Mouse (Mus musculus) thymus, adult 2 months (tissue): Measurements from ENCODE around the gene Stambpl1. TPM values are rescaled to one million over a fixed set of nuclear protein-coding genes. Genes with fewer than 3 reads are reported as not detected.
A peak's percentile ranks its signal among the peaks of the same experiment; 100 is the strongest.

Source experiments
- DNase-seq: peaks from one replicate; pipeline ENCODE4 v3.0.0; 2021
- H3K27ac ChIP-seq: fragments of 200-500 bp; 2 replicates; pipeline ENCODE4 v1.5.1; 2012; ENCODE audit warnings: low read length, control low read depth; ENCODE audit not compliant: control insufficient read depth, insufficient read depth
- H3K27me3 ChIP-seq: fragments of 200-500 bp; 2 replicates; pipeline ENCODE4 v1.6.1; 2012; ENCODE audit warnings: mild to moderate bottlenecking, low read length, moderate library complexity, mixed read lengths; ENCODE audit not compliant: control insufficient read depth, insufficient read depth
- H3K36me3 ChIP-seq: fragments of 200-500 bp; 2 replicates; pipeline ENCODE4 v1.6.1; 2012; ENCODE audit warnings: mild to moderate bottlenecking, low read length, moderate library complexity; ENCODE audit not compliant: control insufficient read depth, insufficient read depth
- H3K4me1 ChIP-seq: fragments of 200-500 bp; replicated peaks from 2 replicates; pipeline ENCODE4 v1.6.1; 2012; ENCODE audit warnings: low read length; ENCODE audit not compliant: control insufficient read depth, insufficient read depth
- H3K4me3 ChIP-seq: fragments of 200-500 bp; 2 replicates; pipeline ENCODE4 v1.5.1; 2012; ENCODE audit warnings: mild to moderate bottlenecking, low read length, control low read depth, moderate library complexity; ENCODE audit not compliant: control insufficient read depth, insufficient read depth
- CTCF ChIP-seq: fragments of 200-500 bp; IDR thresholded peaks from 2 replicates; pipeline ENCODE4 v1.5.1; 2012; ENCODE audit warnings: mild to moderate bottlenecking, control low read depth, low read length, moderate library complexity, borderline replicate concordance; ENCODE audit not compliant: control insufficient read depth, poor library complexity, insufficient read depth; ENCODE audit errors: extremely low read depth
- POLR2A ChIP-seq: fragments of 200-500 bp; IDR thresholded peaks from 2 replicates; pipeline ENCODE4 v1.6.1; 2012; ENCODE audit warnings: mild to moderate bottlenecking, low read length, control low read depth, moderate library complexity; ENCODE audit not compliant: control insufficient read depth, poor library complexity, insufficient read depth; ENCODE audit errors: extremely low read depth
- WGBS: fragments of 180-500 bp; shearing (Covaris S2); methylation state at CpG from one replicate; pipeline ENCODE4 v1.1.7; 2018; 5-methylcytosine and 5-hydroxymethylcytosine counted together
- polyA plus RNA-seq: library from polyadenylated mRNA; depleted of rRNA; stranded (reverse); fragments of >200 nt; gene quantifications from 2 replicates; pipeline ENCODE4 v1.2.3, GENCODE M21; 2012; rRNA removed

Gene Stambpl1
- polyA plus RNA-seq, 1 experiment: 34.0 TPM

DNA sequence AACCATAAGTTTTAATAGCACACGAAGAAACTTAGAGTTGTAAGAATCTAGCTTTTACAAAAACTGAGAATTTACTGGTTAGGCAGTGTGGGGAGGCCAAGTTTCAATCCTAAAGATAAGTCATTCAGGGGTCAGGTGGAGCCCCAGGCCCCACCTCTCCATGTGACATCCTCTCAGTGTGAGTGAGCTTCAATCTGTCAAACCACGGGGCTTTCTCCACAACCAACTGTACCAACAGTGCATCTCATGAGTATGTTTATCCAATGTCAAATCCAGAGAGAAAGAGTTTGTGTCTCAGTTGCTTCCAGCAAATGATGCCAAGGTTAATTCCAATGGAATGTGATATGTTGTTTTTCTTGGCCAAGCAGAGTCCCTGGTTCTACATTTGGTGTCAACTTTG, 92.8 kb downstream of the Stambpl1 start:
- Histone ChIP-seq H3K27me3 (no peaks in the 10 kb centered on the region), H3K4me1 (peaks cover 18% of the 10 kb centered on the region), H3K36me3 (no peaks in the 10 kb centered on the region), H3K4me3 (no peak overlapping the region), H3K27ac (no peak overlapping the region)
- no peak for DNase-seq
- TF ChIP-seq POLR2A: no peak
- TF ChIP-seq CTCF: no peak
- whole genome bisulfite sequencing: 42% methylated on average over 2 of the region's 2 CpGs

DNA sequence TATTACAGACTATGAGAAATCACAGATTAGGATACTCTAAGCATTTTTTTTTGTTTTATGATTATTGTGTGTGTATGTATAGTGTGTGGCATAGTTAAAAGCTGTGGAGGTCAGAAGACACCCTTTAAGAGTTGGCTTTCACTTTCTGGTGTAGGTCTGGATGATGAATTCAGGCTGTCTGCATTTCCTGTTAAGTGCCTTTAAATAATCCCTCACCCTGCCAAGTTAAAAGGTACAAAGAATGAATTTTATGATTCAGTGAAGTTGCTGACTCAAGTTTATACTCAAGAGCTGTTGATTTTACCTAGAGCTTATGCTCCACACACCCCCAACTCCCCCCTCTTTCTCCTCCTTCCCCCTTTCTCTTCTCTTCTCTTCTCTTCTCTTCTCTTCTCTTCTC, 95.2 kb downstream of the Stambpl1 start:
- peaks cover 30% of the 10 kb centered on the region for H3K4me1 ChIP-seq
- no peak overlapping the region for H3K4me3 ChIP-seq
- DNase-seq: no peak

DNA sequence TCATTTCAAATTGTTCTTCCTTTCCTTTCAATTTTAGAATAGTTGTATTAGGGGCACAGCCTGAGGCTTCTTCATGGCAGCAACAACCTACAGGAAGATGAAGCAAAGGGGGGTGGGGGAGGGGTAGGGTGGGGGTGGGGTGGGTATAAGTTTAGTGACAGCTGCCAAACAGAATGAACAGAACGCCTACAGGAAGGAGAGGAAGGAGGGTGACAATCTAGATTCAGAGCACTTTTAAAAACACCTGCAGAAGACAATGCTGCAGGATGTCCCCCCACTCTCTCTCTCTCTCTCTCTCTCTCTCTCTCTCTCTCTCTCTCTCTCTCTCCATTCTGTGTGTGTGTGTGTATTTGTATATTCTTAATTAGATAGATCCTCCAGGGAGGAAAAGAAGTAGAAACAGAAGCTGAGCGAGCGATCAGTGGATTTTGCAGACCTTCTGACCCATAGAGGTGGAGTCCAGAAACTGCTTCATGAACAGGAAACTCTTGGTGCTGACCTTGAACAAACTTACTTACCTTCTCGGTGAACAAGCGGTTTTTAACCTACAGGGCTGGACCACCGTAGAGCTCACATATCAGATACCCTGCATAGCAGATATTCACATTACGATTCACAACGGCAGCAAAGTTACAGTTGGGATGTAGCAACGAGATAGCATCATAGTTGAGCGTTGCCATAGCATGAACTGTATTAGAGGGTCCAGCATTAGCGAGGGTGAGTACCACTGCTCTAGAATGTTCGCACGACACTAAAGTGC, 95.8 kb downstream of the Stambpl1 start:
- Histone ChIP-seq H3K4me3 (no peak overlapping the region), H3K27me3 (no peaks in the 10 kb centered on the region), H3K36me3 (no peaks in the 10 kb centered on the region), H3K27ac (peak overlapping the region; percentile 87), H3K4me1 (peaks cover 35% of the 10 kb centered on the region)
- no peak for DNase-seq
- WGBS: 13% methylated on average over 13 of the region's 13 CpGs
- no peak for TF ChIP-seq POLR2A
- TF ChIP-seq CTCF: no peak

More for the DNA sequence above, 95.2 kb downstream of the Stambpl1 start:
- Histone ChIP-seq H3K27me3 (no peaks in the 10 kb centered on the region), H3K36me3 (no peaks in the 10 kb centered on the region), H3K27ac (peak overlapping the region; percentile 76)
- TF ChIP-seq POLR2A (no peak), CTCF (no peak)

DNA sequence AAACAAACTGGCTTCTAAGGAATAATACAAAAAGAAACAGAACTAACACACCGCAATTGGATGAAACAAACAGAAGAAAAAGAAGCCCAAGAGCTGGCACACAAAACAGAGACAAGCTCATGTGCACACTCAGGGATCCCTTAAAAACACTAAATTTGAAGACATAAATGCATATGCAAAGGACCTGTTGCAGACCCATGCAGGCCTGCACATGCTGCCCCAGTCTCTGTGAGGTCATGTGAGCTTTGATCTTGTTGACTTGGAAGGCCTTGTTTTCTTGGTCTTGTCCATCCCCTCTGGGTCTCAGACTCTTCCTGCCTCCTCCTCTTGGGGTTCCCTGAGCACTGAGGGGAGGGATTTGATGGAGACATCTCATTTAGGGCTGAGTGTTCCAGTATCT, 96.7 kb downstream of the Stambpl1 start:
- Histone ChIP-seq H3K4me1 (peaks cover 39% of the 10 kb centered on the region), H3K27ac (peak overlapping the region; percentile 85), H3K4me3 (no peak overlapping the region), H3K36me3 (no peaks in the 10 kb centered on the region), H3K27me3 (no peaks in the 10 kb centered on the region)
- no peak for DNase-seq
- WGBS: 76% methylated on average over 1 of the region's 1 CpGs
- TF ChIP-seq POLR2A (no peak), CTCF (no peak)

Other genes starting within 250 kb of the Stambpl1 start
- 0.22 TPM in 1 of 2 replicates, not detected in the other for gene Lipf, start 231.0 kb upstream of the Stambpl1 start, polyA plus RNA-seq
- 0.11 and 0.22 TPM in 2 replicates for gene Lipk, start 183.9 kb upstream of the Stambpl1 start, polyA plus RNA-seq
- gene Lipn, start 124.9 kb upstream of the Stambpl1 start, polyA plus RNA-seq: not detected in 2 replicates
- 0.23 and 0.32 TPM in 2 replicates for gene Lipm, start 91.3 kb upstream of the Stambpl1 start, polyA plus RNA-seq
- 0.62 and 0.73 TPM in 2 replicates for gene Ankrd22, start 26.2 kb upstream of the Stambpl1 start, polyA plus RNA-seq
- 113 and 117 TPM in 2 replicates for gene Acta2, start 63.4 kb downstream of the Stambpl1 start, polyA plus RNA-seq
- gene Fas, start 98.4 kb downstream of the Stambpl1 start, polyA plus RNA-seq: 12.1 and 14.3 TPM in 2 replicates